In the genomic region with DNA sequence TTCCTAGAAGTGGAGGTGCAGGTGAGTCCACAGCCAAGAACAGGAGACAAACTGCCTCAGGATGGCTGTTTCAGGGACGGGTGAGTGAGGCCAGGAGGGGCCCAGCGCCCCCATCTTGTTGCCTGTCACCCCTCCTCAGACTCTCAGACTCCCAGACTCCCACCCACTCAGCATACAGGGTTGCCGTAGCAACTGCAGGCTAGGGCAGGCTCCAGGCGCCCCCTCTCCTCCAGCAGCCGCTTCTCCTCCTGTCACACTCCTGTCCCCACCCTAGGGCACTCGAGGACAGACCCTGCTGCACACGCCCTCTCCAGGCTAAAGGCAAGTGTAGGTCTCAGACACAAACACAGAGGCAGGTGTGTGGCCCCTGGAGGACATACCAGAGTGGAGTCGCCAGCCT, we compare ENCODE assay signal across 11 mouse cellular contexts. TPM values are rescaled to one million over a fixed set of nuclear protein-coding genes. Genes with fewer than 3 reads are reported as not detected.
DNase-seq lines count a peak whose midpoint lies in the region.
"Had no signal": no experiment of that assay in that cellular context is flagged by ENCODE, and none has a peak within 500 bp of the region (broad histone marks: within the 10 kb centered on the region; RNA-seq: fewer than 3 reads in every experiment).

No protein-coding gene starts in this region.

- intact Hi-C loops in gastrocnemius, postnatal 14 days (cut with DNase I; ENCODE audit: low total_unique reads): no loop called here

- peaks cover 37% of the 10 kb centered on the region for H3K4me1 ChIP-seq in hindbrain, embryonic 10.5 days (replicated peaks)

- 60% methylated on average over 8 of the region's 8 CpGs for WGBS in hindbrain, embryonic 10.5 days

- H3K36me3 ChIP-seq in hindbrain, embryonic 10.5 days: peaks cover 15% of the 10 kb centered on the region; the same call in 1 of the 2 replicates
- H3K36me3 ChIP-seq: liver, embryonic 15.5 days had no signal

- H3K4me3 ChIP-seq in hindbrain, embryonic 10.5 days: no peak overlapping the region
- H3K4me3 ChIP-seq: heart, adult 2 months; liver, embryonic 15.5 days; megakaryocyte, embryonic 14.5 days had no signal

- peak overlapping the region; percentile 17; the same call in 1 of the 2 replicates for H3K27ac ChIP-seq in hindbrain, embryonic 10.5 days
- H3K27ac ChIP-seq: heart, adult 2 months; liver, embryonic 15.5 days had no signal

- no peaks in the 10 kb centered on the region for H3K9me3 ChIP-seq in hindbrain, embryonic 10.5 days
- H3K9me3 ChIP-seq: liver, embryonic 15.5 days; megakaryocyte, embryonic 14.5 days had no signal

- peak; percentile 47 for DNase-seq in layer of hippocampus, adult 11-12 months (ENCODE audit: low spot score)
- no peak for DNase-seq in layer of hippocampus, postnatal 25 days (ENCODE audit: extremely low spot score in 1 of 2, low spot score in 1 of 2)
- peak; percentile 62 for DNase-seq in right cerebral cortex, adult 18-20 months
- no peak for DNase-seq in right cerebral cortex, postnatal 36 days (ENCODE audit: low spot score in 2 of 2)
- no peak for DNase-seq in hindbrain, embryonic 10.5 days (ENCODE audit: low spot score)
- DNase-seq in c-Kit-positive CD71-positive TER-119-positive erythroid progenitor cells, embryonic 14.5 days (ENCODE audit: low spot score): no peak
- DNase-seq in gastrocnemius, postnatal 14 days: no peak
- DNase-seq: cerebellum, postnatal 36 days; heart, adult 2 months had no signal

- no peaks in the 10 kb centered on the region for H3K27me3 ChIP-seq in hindbrain, embryonic 10.5 days (ENCODE audit: insufficient read depth, poor library complexity, severe bottlenecking)
- H3K27me3 ChIP-seq: liver, embryonic 15.5 days had no signal

RNA-seq across cellular contexts. Expression of gene Adgrl1, which starts 9.4 kb away (rescaled TPM):
- 100 to 1,000 TPM; 315 to 348 TPM for total RNA-seq in layer of hippocampus, postnatal 25 days (2021)
- 10.9 and 15.4 TPM in 2 replicates for polyA plus RNA-seq in hindbrain, embryonic 10.5 days (2016; fragmentation: Nextera tagmentation; extraction: Ambion mirVana)
- total RNA-seq in gastrocnemius, postnatal 14 days (2021): 10 to 100 TPM; 16.2 to 17.2 TPM

RNA-seq across cellular contexts. Expression of gene Gm10644, which starts 45.7 kb away (rescaled TPM):
- under 1 TPM; 0.49 to 0.54 TPM for total RNA-seq in layer of hippocampus, postnatal 25 days (2021)
- 1.1 and 1.5 TPM in 2 replicates for polyA plus RNA-seq in hindbrain, embryonic 10.5 days (2016; fragmentation: Nextera tagmentation; extraction: Ambion mirVana)
- total RNA-seq in gastrocnemius, postnatal 14 days (2021): under 1 TPM; 0.11 to 0.14 TPM

RNA-seq across cellular contexts. Expression of gene Asf1b, which starts 46.0 kb away (rescaled TPM):
- total RNA-seq in layer of hippocampus, postnatal 25 days (2021): 1 to 10 TPM in 1 of 2 experiments, under 1 TPM in 1; 0.39 to 1.2 TPM
- polyA plus RNA-seq in hindbrain, embryonic 10.5 days (2016; fragmentation: Nextera tagmentation; extraction: Ambion mirVana): 99.1 and 112 TPM in 2 replicates
- total RNA-seq in gastrocnemius, postnatal 14 days (2021): 1 to 10 TPM; 2.0 to 3.1 TPM

Comparison
In these comparisons a context has a peak if more than half of its experiments do, and no peak if none do; other contexts are left out.
1. DNase-seq: peak in layer of hippocampus, adult 11-12 months (single experiment) and right cerebral cortex, adult 18-20 months (single experiment); none in layer of hippocampus, postnatal 25 days (0 of 2), right cerebral cortex, postnatal 36 days (0 of 2), hindbrain, embryonic 10.5 days (single experiment), c-Kit-positive CD71-positive TER-119-positive erythroid progenitor cells, embryonic 14.5 days (single experiment) and gastrocnemius, postnatal 14 days (single experiment).
2. RNA of gene Adgrl1, which starts 9.4 kb away (total RNA-seq): 315 to 348 TPM in layer of hippocampus, postnatal 25 days; 16.2 to 17.2 TPM in gastrocnemius, postnatal 14 days; every median in the first group is over 10 times any median in the second.